Mouse (Mus musculus): Measurements from ENCODE around the gene Brca1.
"Not testable (repeated sequence)": the region's sequence is repeated elsewhere in the genome, so short reads cannot be mapped to it uniquely, and the experiment has no call there.

Gene Brca1

GRCm38 (mm10) chr11:101469155-101469554, 82.6 kb downstream of the Brca1 start:
- DNase-seq (ENCODE audit: low spot score in 2 of 2), result no peak

- no peak for DNase-seq (ENCODE audit: low spot score in 2 of 2)
These were observed 83.0 kb downstream of the Brca1 start for GRCm38 (mm10) chr11:101468731-101469130.

- peak in 1 of 2 experiments; percentile 20 for DNase-seq (ENCODE audit: low spot score in 2 of 2)
These were observed 83.5 kb downstream of the Brca1 start for GRCm38 (mm10) chr11:101468263-101468688.

DNA sequence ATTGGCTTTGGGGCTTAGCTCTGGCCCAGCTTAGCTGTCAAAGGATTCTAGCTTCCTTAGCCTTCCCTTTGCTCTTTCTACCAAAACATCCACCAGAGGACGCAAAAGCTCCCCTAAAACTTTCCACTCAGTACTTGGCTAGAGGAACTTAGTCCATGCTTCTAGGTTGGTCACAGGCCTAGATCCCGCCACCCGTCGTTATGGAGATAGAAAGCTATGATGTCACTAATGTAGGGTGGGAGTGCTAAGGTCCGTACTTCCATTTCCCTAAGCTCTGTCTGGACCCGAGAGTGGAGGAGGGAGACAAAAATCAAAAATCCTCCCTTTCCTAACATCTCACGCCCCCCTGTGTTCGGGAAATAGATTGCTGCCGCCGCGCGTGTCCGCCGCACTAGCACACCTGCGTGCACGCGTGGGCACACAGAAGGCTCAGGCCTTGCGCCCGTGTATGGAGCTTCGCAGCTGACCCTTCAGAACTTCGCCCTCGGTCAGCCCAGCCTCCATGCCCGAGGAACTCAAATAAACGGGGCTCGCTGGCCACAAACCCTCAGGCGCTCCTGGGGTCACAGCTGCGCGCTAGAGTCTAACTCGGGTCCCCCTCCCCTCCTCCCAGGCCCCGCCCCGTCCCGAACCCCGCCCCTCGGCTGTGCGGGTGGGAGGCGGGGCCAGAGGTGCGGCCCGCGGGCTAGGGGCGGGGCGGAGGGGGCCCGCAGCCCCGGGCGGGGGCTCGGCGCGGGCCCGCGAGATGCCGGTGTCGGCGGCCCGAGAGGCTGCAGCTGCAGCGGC, 84.1 kb downstream of the Brca1 start:
- DNase-seq (ENCODE audit: low spot score in 2 of 2), result peak; percentile 53 to 56

DNA sequence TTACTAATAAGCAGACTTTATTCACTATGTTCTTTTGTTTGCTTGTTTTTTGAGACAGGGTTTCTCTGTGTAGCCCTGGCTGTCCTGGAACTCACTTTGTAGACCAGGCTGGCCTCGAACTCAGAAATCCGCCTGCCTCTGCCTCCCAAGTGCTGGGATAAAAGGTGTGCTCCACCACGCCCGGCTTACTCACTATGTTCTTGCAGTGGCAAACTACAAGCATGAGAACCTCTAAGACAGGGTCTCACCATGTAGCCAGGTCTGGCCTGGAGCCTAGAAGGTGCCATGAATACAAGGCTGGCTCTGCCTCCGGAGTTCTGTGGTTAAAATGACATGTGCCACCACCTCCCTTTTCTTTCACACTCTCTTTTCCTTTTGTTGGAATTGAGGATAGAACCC, 85.2 kb downstream of the Brca1 start:
- DNase-seq (ENCODE audit: low spot score in 2 of 2), result not testable (repeated sequence)

- DNase-seq (ENCODE audit: low spot score in 2 of 2), result no peak
These were observed 85.7 kb downstream of the Brca1 start, which contains the start of gene Vat1 for GRCm38 (mm10) chr11:101465869-101466551. Vat1 (minus strand) TSS chr11:101466230.

DNA sequence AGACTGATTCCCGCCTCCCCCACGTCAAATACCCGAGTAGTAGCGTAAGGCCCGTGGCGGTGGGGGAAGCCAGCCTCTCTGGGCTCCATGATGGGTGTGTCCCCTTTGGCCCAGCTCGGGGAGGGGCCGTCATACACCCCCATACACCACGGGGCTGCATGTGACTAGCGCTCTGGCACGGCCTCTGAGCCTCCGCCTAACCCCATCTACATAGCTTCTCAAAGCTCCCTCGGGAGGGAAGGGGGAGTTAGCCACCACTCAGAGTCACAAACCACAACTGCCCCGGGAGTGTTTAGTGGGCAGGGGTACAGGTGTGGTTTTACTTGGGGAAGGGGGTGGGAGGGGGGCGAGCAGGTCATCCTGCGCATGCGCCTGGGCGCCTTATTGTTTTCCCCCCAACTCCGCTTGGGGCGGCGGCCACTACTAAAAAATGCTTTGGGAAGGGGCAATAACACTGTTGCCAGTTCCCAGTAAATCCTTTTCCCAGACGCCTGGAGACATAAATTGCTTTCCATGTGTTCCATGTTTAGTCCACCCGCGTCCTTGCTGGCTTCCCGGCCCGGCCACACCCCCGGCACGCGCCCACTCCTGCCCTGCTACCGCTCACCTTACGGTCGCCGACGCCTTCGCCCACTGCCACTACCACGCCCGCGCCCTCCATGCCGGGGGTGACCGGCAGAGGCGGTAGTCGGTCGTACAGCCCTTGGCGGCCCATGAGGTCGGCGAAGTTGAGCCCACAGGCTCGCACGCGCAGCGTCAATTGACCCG, 86.5 kb downstream of the Brca1 start:
- no peak for DNase-seq (ENCODE audit: low spot score in 2 of 2)

- DNase-seq (ENCODE audit: low spot score in 2 of 2), result no peak
These were observed 87.3 kb downstream of the Brca1 start, which contains the start of gene Rnd2 for GRCm38 (mm10) chr11:101464211-101465100. Rnd2 (plus strand) TSS chr11:101464999.

DNA sequence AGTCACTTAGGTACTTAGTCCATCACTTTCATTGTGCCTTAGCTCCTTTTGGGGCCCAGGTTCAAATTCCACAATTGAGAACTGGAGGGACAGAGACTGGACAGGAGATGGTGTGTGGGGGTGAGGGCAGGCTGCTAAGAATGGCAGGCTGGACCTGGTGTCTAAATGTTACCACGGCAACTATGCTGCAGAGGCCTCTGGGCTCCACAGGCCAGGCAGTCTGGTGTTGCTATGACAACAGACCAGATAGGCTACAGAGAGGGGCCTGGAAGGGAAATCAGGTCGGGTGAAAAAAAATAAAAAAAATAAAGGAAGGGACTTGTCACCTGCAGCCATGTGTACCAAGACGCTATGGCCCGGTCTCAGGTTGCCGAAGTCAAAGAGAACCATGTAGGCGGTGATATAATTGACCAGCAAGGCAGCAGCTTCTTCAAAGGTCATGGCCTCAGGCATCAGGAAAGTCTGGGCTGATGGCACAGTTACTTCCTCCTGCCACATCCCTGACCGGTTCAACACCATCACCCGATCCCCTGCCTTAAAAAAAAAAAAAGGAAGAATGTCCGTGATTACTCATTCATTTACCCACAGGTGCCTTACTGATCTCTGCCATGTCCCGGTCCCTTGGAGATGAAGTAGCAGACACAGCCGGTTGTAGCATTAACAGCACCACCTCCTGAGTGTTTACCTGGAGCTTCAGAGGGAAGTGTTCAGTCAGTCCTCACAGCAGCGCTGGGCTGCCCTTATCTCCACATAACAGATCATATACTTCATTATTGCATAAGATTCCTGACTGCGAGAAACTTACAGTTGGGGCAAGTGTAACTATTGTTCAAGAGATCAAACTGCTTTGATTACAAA, 88.9 kb downstream of the Brca1 start:
- DNase-seq (ENCODE audit: low spot score in 2 of 2), result no peak

DNA sequence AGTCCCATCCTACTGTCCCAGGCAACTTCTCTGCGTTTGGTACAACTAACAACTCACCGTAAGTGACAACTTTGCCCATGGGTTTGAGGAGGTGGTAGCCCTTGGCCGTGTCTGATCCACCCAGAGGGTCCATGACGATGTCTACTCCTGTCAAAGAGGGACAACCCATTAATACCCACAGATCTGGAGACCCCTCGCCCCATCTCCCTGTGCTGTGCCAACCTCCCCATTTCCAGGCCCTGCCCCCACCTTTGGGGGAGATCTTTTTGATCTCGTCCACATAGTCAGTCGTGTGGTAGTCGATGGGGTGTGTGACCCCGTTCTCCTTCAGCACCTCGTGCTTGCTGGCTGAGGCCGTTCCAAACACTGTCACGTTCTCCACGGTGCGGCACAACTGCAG, 89.6 kb downstream of the Brca1 start:
- DNase-seq (ENCODE audit: low spot score in 2 of 2), result no peak

DNA sequence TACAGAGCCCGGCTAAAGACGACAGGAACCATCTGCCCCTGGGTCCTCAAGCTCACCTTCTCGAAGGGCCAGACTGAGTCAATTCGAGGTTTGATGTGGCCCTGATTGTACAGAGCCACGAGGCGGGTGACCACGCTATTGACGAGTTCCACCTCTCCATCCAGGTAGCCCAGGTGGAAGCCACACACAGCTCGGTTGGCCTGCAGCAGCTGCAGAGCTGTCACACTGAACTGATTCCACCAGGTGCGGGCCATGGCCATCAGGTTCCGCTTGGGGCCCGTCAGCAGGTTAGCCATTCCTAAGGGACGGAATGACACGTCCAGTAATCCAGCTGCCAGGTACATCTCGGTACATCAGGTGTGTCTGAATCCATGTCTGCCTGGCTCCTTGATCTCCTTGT, 91.4 kb downstream of the Brca1 start:
- no peak for DNase-seq (ENCODE audit: low spot score in 2 of 2)

- DNase-seq (ENCODE audit: low spot score in 2 of 2), result no peak
These were observed 92.0 kb downstream of the Brca1 start for GRCm38 (mm10) chr11:101459716-101460115.

GRCm38 (mm10) chr11:101458217-101458616, 93.5 kb downstream of the Brca1 start:
- no peak for DNase-seq (ENCODE audit: low spot score in 2 of 2)

GRCm38 (mm10) chr11:101457631-101458030, 94.1 kb downstream of the Brca1 start:
- no peak for DNase-seq (ENCODE audit: low spot score in 2 of 2)

- DNase-seq (ENCODE audit: low spot score in 2 of 2), result no peak
These were observed 96.1 kb downstream of the Brca1 start for GRCm38 (mm10) chr11:101455627-101456026.

DNA sequence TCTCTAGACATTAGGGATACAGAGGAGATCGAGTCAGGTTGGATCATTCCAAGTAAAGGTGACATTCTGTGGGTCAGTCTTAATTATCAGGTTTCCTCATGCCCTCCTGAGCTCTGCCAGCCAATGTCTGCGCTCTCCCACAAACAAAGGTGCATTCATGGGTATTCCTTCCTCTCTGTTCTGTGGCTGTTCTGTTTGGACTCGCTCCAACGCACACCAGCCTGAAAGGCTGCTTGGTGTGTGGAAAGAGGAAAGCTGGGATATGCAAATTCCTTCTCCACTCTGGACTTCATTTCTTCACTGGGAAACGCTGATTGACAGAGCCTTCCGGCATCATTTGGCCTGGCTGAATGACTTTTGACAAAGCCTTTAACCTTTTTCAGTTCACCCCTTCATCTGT, 97.1 kb downstream of the Brca1 start:
- DNase-seq (ENCODE audit: low spot score in 2 of 2), result no peak

GRCm38 (mm10) chr11:101452093-101452774, 99.5 kb downstream of the Brca1 start:
- DNase-seq (ENCODE audit: low spot score in 2 of 2), result no peak

- DNase-seq (ENCODE audit: low spot score in 2 of 2), result no peak
These were observed 100.2 kb downstream of the Brca1 start for GRCm38 (mm10) chr11:101451536-101451935.

- DNase-seq (ENCODE audit: low spot score in 2 of 2), result no peak
These were observed 101.4 kb downstream of the Brca1 start for GRCm38 (mm10) chr11:101450394-101450793.

GRCm38 (mm10) chr11:101449596-101449995, 102.2 kb downstream of the Brca1 start:
- DNase-seq (ENCODE audit: low spot score in 2 of 2), result not testable (repeated sequence)
